Mouse (Mus musculus): Measurements from ENCODE around the gene Stx12. TPM values are rescaled to one million over a fixed set of nuclear protein-coding genes. Genes with fewer than 3 reads are reported as not detected.

The Stx12 gene
- polyA plus RNA-seq, 1 experiment from 2014 or later: 53.7 TPM

- no peak overlapping the region for H3K4me2 ChIP-seq (replicated peaks; ENCODE audit: low read depth)
- no peak overlapping the region for H3K9ac ChIP-seq (ENCODE audit: low read depth, low read length)
- no peak overlapping the region for H3K4me3 ChIP-seq (ENCODE audit: low read depth, low read length)
- no peaks in the 10 kb centered on the region for H3K4me1 ChIP-seq (replicated peaks; ENCODE audit: control insufficient read depth, insufficient read depth, low read length)
- H3K27me3 ChIP-seq (replicated peaks; ENCODE audit: control insufficient read depth, insufficient read depth, low read length): no peaks in the 10 kb centered on the region
- no peak for ATAC-seq
- no peak for TF ChIP-seq CTCF (IDR thresholded peaks at IDR 0.05; ENCODE audit: low read depth)
- WGBS: 82% methylated on average over 2 of the region's 2 CpGs
- H3K36me3 ChIP-seq (ENCODE audit: control insufficient read depth, insufficient read depth): peaks cover 68% of the 10 kb centered on the region
- H3K27ac ChIP-seq (ENCODE audit: low read depth, low read length): peak overlapping the region; percentile 58
- no peaks in the 10 kb centered on the region for H3K9me3 ChIP-seq (ENCODE audit: control insufficient read depth)
Observed at GRCm38 (mm10) chr4:132904071-132904470, 19.8 kb upstream of the Stx12 start.

- H3K27me3 ChIP-seq (replicated peaks; ENCODE audit: control insufficient read depth, insufficient read depth, low read length): no peaks in the 10 kb centered on the region
- no peak for TF ChIP-seq CTCF (IDR thresholded peaks at IDR 0.05; ENCODE audit: low read depth)
- H3K4me1 ChIP-seq (replicated peaks; ENCODE audit: control insufficient read depth, insufficient read depth, low read length): no peaks in the 10 kb centered on the region
- no peak overlapping the region for H3K27ac ChIP-seq (ENCODE audit: low read depth, low read length)
- WGBS: 71% methylated on average over 9 of the region's 9 CpGs
- H3K4me3 ChIP-seq (ENCODE audit: low read depth, low read length): no peak overlapping the region
- peak overlapping the region; percentile 14; the same call in 1 of the 2 replicates for H3K4me2 ChIP-seq (replicated peaks; ENCODE audit: low read depth)
- H3K36me3 ChIP-seq (ENCODE audit: control insufficient read depth, insufficient read depth): peaks cover 27% of the 10 kb centered on the region
- peak; percentile 66 for ATAC-seq
- no peak overlapping the region for H3K9ac ChIP-seq (ENCODE audit: low read depth, low read length)
- no peaks in the 10 kb centered on the region for H3K9me3 ChIP-seq (ENCODE audit: control insufficient read depth)
Observed at GRCm38 (mm10) chr4:132898197-132898596, 13.9 kb upstream of the Stx12 start.

- TF ChIP-seq CTCF (IDR thresholded peaks at IDR 0.05; ENCODE audit: low read depth): no peak
- WGBS: 11% methylated on average over 7 of the region's 7 CpGs
Observed at GRCm38 (mm10) chr4:132894402-132894801, 10.1 kb upstream of the Stx12 start.

GRCm38 (mm10) chr4:132884844-132885374 lies 600 bp upstream of the Stx12 start:
- H3K9me3 ChIP-seq (ENCODE audit: control insufficient read depth): no peaks in the 10 kb centered on the region
- H3K36me3 ChIP-seq (ENCODE audit: control insufficient read depth, insufficient read depth): 0 out of 2 replicates have a peak, but pooled peaks cover 6% of the 10 kb centered on the region
- H3K27ac ChIP-seq (ENCODE audit: low read depth, low read length): 0 out of 2 replicates have a peak overlapping the region, but pooled peaks have one; percentile 94
- peak overlapping the region; percentile 89 for H3K4me3 ChIP-seq (ENCODE audit: low read depth, low read length)
- no peak for TF ChIP-seq CTCF (IDR thresholded peaks at IDR 0.05; ENCODE audit: low read depth)
- H3K4me2 ChIP-seq (replicated peaks; ENCODE audit: low read depth): peak overlapping the region; percentile 87
- 8% methylated on average over 9 of the region's 9 CpGs for WGBS
- H3K4me1 ChIP-seq (replicated peaks; ENCODE audit: control insufficient read depth, insufficient read depth, low read length): peaks cover 5% of the 10 kb centered on the region
- ATAC-seq: peak; percentile 11; the same call in 1 of the 2 replicates
- no peaks in the 10 kb centered on the region for H3K27me3 ChIP-seq (replicated peaks; ENCODE audit: control insufficient read depth, insufficient read depth, low read length)
- peak overlapping the region; percentile 97 for H3K9ac ChIP-seq (ENCODE audit: low read depth, low read length)

More at GRCm38 (mm10) chr4:132894402-132894801, 10.1 kb upstream of the Stx12 start:
- Histone ChIP-seq H3K36me3 (ENCODE audit: control insufficient read depth, insufficient read depth) (no peaks in the 10 kb centered on the region), H3K4me3 (ENCODE audit: low read depth, low read length) (no peak overlapping the region), H3K9ac (ENCODE audit: low read depth, low read length) (no peak overlapping the region), H3K9me3 (ENCODE audit: control insufficient read depth) (no peaks in the 10 kb centered on the region), H3K4me1 (replicated peaks; ENCODE audit: control insufficient read depth, insufficient read depth, low read length) (no peaks in the 10 kb centered on the region), H3K27ac (ENCODE audit: low read depth, low read length) (no peak overlapping the region), H3K4me2 (replicated peaks; ENCODE audit: low read depth) (no peak overlapping the region), H3K27me3 (replicated peaks; ENCODE audit: control insufficient read depth, insufficient read depth, low read length) (no peaks in the 10 kb centered on the region)
- ATAC-seq: no peak

- H3K9me3 ChIP-seq (ENCODE audit: control insufficient read depth): no peaks in the 10 kb centered on the region
- TF ChIP-seq CTCF (IDR thresholded peaks at IDR 0.05; ENCODE audit: low read depth): no peak
- H3K9ac ChIP-seq (ENCODE audit: low read depth, low read length): peak overlapping the region; percentile 97
- no peak for ATAC-seq
- no peaks in the 10 kb centered on the region for H3K27me3 ChIP-seq (replicated peaks; ENCODE audit: control insufficient read depth, insufficient read depth, low read length)
- H3K36me3 ChIP-seq (ENCODE audit: control insufficient read depth, insufficient read depth): peaks cover 12% of the 10 kb centered on the region; the same call in 1 of the 2 replicates
- H3K4me3 ChIP-seq (ENCODE audit: low read depth, low read length): peak overlapping the region; percentile 89
- 1% methylated on average over 21 of the region's 21 CpGs for WGBS
- peak overlapping the region; percentile 87 for H3K4me2 ChIP-seq (replicated peaks; ENCODE audit: low read depth)
- peaks cover 5% of the 10 kb centered on the region for H3K4me1 ChIP-seq (replicated peaks; ENCODE audit: control insufficient read depth, insufficient read depth, low read length)
- peak overlapping the region; percentile 94 for H3K27ac ChIP-seq (ENCODE audit: low read depth, low read length)
Observed at GRCm38 (mm10) chr4:132883561-132884063, 697 bp downstream of the Stx12 start.

- Histone ChIP-seq H3K4me1 (replicated peaks; ENCODE audit: control insufficient read depth, insufficient read depth, low read length) (0 out of 2 replicates have a peak, but pooled peaks cover 4% of the 10 kb centered on the region), H3K27me3 (replicated peaks; ENCODE audit: control insufficient read depth, insufficient read depth, low read length) (no peaks in the 10 kb centered on the region), H3K9me3 (ENCODE audit: control insufficient read depth) (no peaks in the 10 kb centered on the region), H3K4me2 (replicated peaks; ENCODE audit: low read depth) (peak overlapping the region; percentile 33), H3K9ac (ENCODE audit: low read depth, low read length) (no peak overlapping the region), H3K27ac (ENCODE audit: low read depth, low read length) (peak overlapping the region; percentile 77), H3K4me3 (ENCODE audit: low read depth, low read length) (no peak overlapping the region), H3K36me3 (ENCODE audit: control insufficient read depth, insufficient read depth) (peaks cover 9% of the 10 kb centered on the region)
- TF ChIP-seq CTCF (IDR thresholded peaks at IDR 0.05; ENCODE audit: low read depth): no peak
- WGBS: 51% methylated on average over 7 of the region's 7 CpGs
- peak; percentile 94 for ATAC-seq
Observed at GRCm38 (mm10) chr4:132874363-132875097, 9.8 kb downstream of the Stx12 start.
